Mouse (Mus musculus) lung, adult 2 months (tissue): ENCODE data around the gene Pcdh7.

Experiments used
- CTCF ChIP-seq: fragments of 200-500 bp; IDR thresholded peaks from 2 replicates; pipeline ENCODE4 v1.5.1; 2011; ENCODE audit warnings: mild to moderate bottlenecking, low read length, control low read depth; ENCODE audit not compliant: insufficient read depth
- POLR2A ChIP-seq: fragments of 200-500 bp; IDR thresholded peaks from 2 replicates; pipeline ENCODE4 v1.6.1; 2011; ENCODE audit warnings: low read depth, mild to moderate bottlenecking, control low read depth, low read length, borderline replicate concordance; ENCODE audit errors: extremely low read depth

GRCm38 (mm10) chr5:57963792-57964191 is 246.0 kb downstream of the Pcdh7 start:
- TF ChIP-seq CTCF (no peak), POLR2A (no peak)
